Comparison of ENCODE assay signal across 9 mouse cellular contexts in the genomic region with DNA sequence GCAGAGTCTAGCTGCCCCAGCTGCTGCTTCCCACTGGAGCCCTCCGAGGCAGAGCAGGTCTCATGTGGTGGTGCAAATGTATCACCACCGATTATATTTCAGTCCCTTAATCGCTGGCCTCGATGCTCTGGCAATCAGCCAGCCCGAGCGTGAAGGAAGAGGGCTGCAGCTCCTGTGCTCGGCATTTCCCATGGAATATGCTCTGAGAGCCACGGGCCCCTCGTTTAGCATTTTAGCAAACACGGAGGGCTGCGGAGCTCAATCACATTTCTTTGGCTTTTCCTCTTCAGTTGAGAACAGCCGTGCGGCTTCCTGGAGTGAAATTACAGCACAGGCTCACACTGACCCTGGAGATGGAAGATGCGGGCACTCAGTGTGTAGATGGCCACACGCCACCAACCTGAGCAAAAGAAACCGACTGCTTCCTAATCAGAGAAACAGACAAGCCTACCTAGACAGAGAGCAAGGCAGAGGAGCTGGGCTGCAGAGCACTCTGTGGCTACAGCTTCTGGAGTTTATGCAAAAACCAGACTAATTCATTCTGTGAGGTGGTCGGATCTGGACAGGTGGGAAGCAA.
DNase-seq lines count a peak whose midpoint lies in the region; ATAC-seq and TF ChIP-seq lines count a peak whose summit lies in the region.
"Had no signal": no experiment of that assay in that cellular context is flagged by ENCODE, and none has a peak within 500 bp of the region (broad histone marks: within the 10 kb centered on the region; RNA-seq: fewer than 3 reads in every experiment).

No protein-coding gene starts in this region.

- peak overlapping the region; percentile 15; the same call in 1 of the 2 replicates for H3K4me3 ChIP-seq in heart, embryonic 15.5 days
- no peak overlapping the region for H3K4me3 ChIP-seq in embryonic facial prominence, embryonic 12.5 days
- H3K4me3 ChIP-seq in hindbrain, postnatal 0 days (ENCODE audit: low read length): peak overlapping the region; percentile 29
- peak overlapping the region; percentile 10; the same call in 1 of the 2 replicates for H3K4me3 ChIP-seq in midbrain, embryonic 14.5 days (replicated peaks; ENCODE audit: low read depth, low read length)

- no peak for TF ChIP-seq CTCF in hindbrain, postnatal 0 days (IDR thresholded peaks at IDR 0.05; ENCODE audit: low read depth)

- WGBS in heart, embryonic 15.5 days: 27% methylated on average over 17 of the region's 17 CpGs
- WGBS in embryonic facial prominence, embryonic 12.5 days: 38% methylated on average over 17 of the region's 17 CpGs
- WGBS in hindbrain, postnatal 0 days: 13% methylated on average over 17 of the region's 17 CpGs
- 25% methylated on average over 17 of the region's 17 CpGs for WGBS in midbrain, embryonic 14.5 days

- H3K4me2 ChIP-seq in heart, embryonic 15.5 days: peak overlapping the region; percentile 50
- peak overlapping the region; percentile 31 for H3K4me2 ChIP-seq in embryonic facial prominence, embryonic 12.5 days (replicated peaks)
- peak overlapping the region; percentile 62 for H3K4me2 ChIP-seq in hindbrain, postnatal 0 days (ENCODE audit: low read depth, low read length)
- peak overlapping the region; percentile 51 for H3K4me2 ChIP-seq in midbrain, embryonic 14.5 days (ENCODE audit: low read length)

- DNase-seq in heart, postnatal 25 days (ENCODE audit: low spot score): no peak
- peak; percentile 15 to 35 for DNase-seq in adrenal gland, postnatal 36 days
- DNase-seq in hindbrain, postnatal 0 days (ENCODE audit: low spot score): peak; percentile 69
- peak; percentile 78 for DNase-seq in midbrain, embryonic 14.5 days
- DNase-seq in adipocyte (ENCODE audit: low spot score): no peak
- no peak for DNase-seq in layer of hippocampus, adult 9-11 months

- ATAC-seq in heart, embryonic 15.5 days (replicated peaks; ENCODE audit: insufficient number of reproducible peaks, insufficient read depth, low FRiP score, low read depth): no peak
- peak; percentile 77; the same call in 1 of the 2 replicates for ATAC-seq in embryonic facial prominence, embryonic 12.5 days (ENCODE audit: insufficient number of reproducible peaks, insufficient read depth, low FRiP score, low TSS enrichment)
- ATAC-seq in hindbrain, postnatal 0 days: peak; percentile 56
- peak; percentile 69; the same call in 1 of the 2 replicates for ATAC-seq in midbrain, embryonic 14.5 days (ENCODE audit: low FRiP score, low TSS enrichment)

- no peak overlapping the region for H3K9ac ChIP-seq in heart, embryonic 15.5 days
- no peak overlapping the region for H3K9ac ChIP-seq in embryonic facial prominence, embryonic 12.5 days
- H3K9ac ChIP-seq in hindbrain, postnatal 0 days (replicated peaks; ENCODE audit: low read length): peak overlapping the region; percentile 40
- peak overlapping the region; percentile 30 for H3K9ac ChIP-seq in midbrain, embryonic 14.5 days (replicated peaks; ENCODE audit: low read length)

- H3K4me1 ChIP-seq in heart, embryonic 15.5 days (replicated peaks): peaks cover 10% of the 10 kb centered on the region; the same call in 1 of the 2 replicates
- no peaks in the 10 kb centered on the region for H3K4me1 ChIP-seq in embryonic facial prominence, embryonic 12.5 days
- H3K4me1 ChIP-seq in hindbrain, postnatal 0 days (ENCODE audit: insufficient read depth, low read length): no peaks in the 10 kb centered on the region
- H3K4me1 ChIP-seq in midbrain, embryonic 14.5 days (ENCODE audit: control insufficient read depth, insufficient read depth, low read length): peaks cover 9% of the 10 kb centered on the region

- no peak overlapping the region for H3K27ac ChIP-seq in heart, embryonic 15.5 days
- no peak overlapping the region for H3K27ac ChIP-seq in embryonic facial prominence, embryonic 12.5 days
- H3K27ac ChIP-seq in hindbrain, postnatal 0 days: peak overlapping the region; percentile 58
- H3K27ac ChIP-seq in midbrain, embryonic 14.5 days (replicated peaks; ENCODE audit: low read depth, low read length): peak overlapping the region; percentile 75
- H3K27ac ChIP-seq: macrophage had no signal

- H3K9me3 ChIP-seq in heart, embryonic 15.5 days (replicated peaks): no peaks in the 10 kb centered on the region
- no peaks in the 10 kb centered on the region for H3K9me3 ChIP-seq in embryonic facial prominence, embryonic 12.5 days
- H3K9me3 ChIP-seq in hindbrain, postnatal 0 days (ENCODE audit: low read length): no peaks in the 10 kb centered on the region
- H3K9me3 ChIP-seq in midbrain, embryonic 14.5 days (ENCODE audit: control insufficient read depth, low read length): no peaks in the 10 kb centered on the region

- no peaks in the 10 kb centered on the region for H3K27me3 ChIP-seq in heart, embryonic 15.5 days
- no peaks in the 10 kb centered on the region for H3K27me3 ChIP-seq in embryonic facial prominence, embryonic 12.5 days
- no peaks in the 10 kb centered on the region for H3K27me3 ChIP-seq in hindbrain, postnatal 0 days (ENCODE audit: insufficient read depth, low read length)
- H3K27me3 ChIP-seq in midbrain, embryonic 14.5 days (ENCODE audit: control insufficient read depth, insufficient read depth, low read length): no peaks in the 10 kb centered on the region

- no peaks in the 10 kb centered on the region for H3K36me3 ChIP-seq in heart, embryonic 15.5 days
- H3K36me3 ChIP-seq in embryonic facial prominence, embryonic 12.5 days: no peaks in the 10 kb centered on the region
- H3K36me3 ChIP-seq in hindbrain, postnatal 0 days (ENCODE audit: insufficient read depth, low read length): no peaks in the 10 kb centered on the region
- no peaks in the 10 kb centered on the region for H3K36me3 ChIP-seq in midbrain, embryonic 14.5 days (ENCODE audit: control insufficient read depth, insufficient read depth, low read length)

- intact Hi-C loops in heart, postnatal 25 days (cut with DNase I): no loop called here

Comparison
In these comparisons a context has a peak if more than half of its experiments do, and no peak if none do; other contexts are left out.
1. H3K27ac ChIP-seq: peak in hindbrain, postnatal 0 days (single experiment) and midbrain, embryonic 14.5 days (single experiment); none in heart, embryonic 15.5 days (single experiment) and embryonic facial prominence, embryonic 12.5 days (single experiment).
2. H3K9ac ChIP-seq: peak in hindbrain, postnatal 0 days (single experiment) and midbrain, embryonic 14.5 days (single experiment); none in heart, embryonic 15.5 days (single experiment) and embryonic facial prominence, embryonic 12.5 days (single experiment).
3. DNase-seq: peak in adrenal gland, postnatal 36 days (2 of 2), hindbrain, postnatal 0 days (single experiment) and midbrain, embryonic 14.5 days (single experiment); none in heart, postnatal 25 days (single experiment), adipocyte (single experiment) and layer of hippocampus, adult 9-11 months (single experiment).
4. Peak in every context shown above with its lines, with median percentiles within 50 percentile points of each other: H3K4me2 ChIP-seq.